Mouse (Mus musculus): ENCODE results near the gene Comt.

Gene Comt

GRCm38 (mm10) chr16:18411026-18411649, 15.5 kb downstream of the Comt start:
- DNase-seq (ENCODE audit: low read depth) = no peak

GRCm38 (mm10) chr16:18410418-18410817, 16.2 kb downstream of the Comt start:
- no peak for DNase-seq (ENCODE audit: low read depth)

- DNase-seq (ENCODE audit: low read depth) = no peak
Measured at GRCm38 (mm10) chr16:18409776-18410175, 16.9 kb downstream of the Comt start.

- DNase-seq (ENCODE audit: low read depth) = no peak
Measured at GRCm38 (mm10) chr16:18407912-18408311, 18.7 kb downstream of the Comt start.

GRCm38 (mm10) chr16:18406293-18406692, 20.4 kb downstream of the Comt start:
- peak; percentile 58 for DNase-seq (ENCODE audit: low read depth)

GRCm38 (mm10) chr16:18405876-18406275, 20.8 kb downstream of the Comt start:
- no peak for DNase-seq (ENCODE audit: low read depth)

GRCm38 (mm10) chr16:18405091-18405854, 21.4 kb downstream of the Comt start:
- no peak for DNase-seq (ENCODE audit: low read depth)

- no peak for DNase-seq (ENCODE audit: low read depth)
Measured at GRCm38 (mm10) chr16:18403285-18403684, 23.4 kb downstream of the Comt start.

- no peak for DNase-seq (ENCODE audit: low read depth)
Measured at GRCm38 (mm10) chr16:18400472-18401216, 26.0 kb downstream of the Comt start.

GRCm38 (mm10) chr16:18400028-18400427, 26.6 kb downstream of the Comt start:
- DNase-seq (ENCODE audit: low read depth) = no peak

- no peak for DNase-seq (ENCODE audit: low read depth)
Measured at GRCm38 (mm10) chr16:18396791-18397621, 29.6 kb downstream of the Comt start.

- no peak for DNase-seq (ENCODE audit: low read depth)
Measured at GRCm38 (mm10) chr16:18396201-18396600, 30.5 kb downstream of the Comt start.

- no peak for DNase-seq (ENCODE audit: low read depth)
Measured at GRCm38 (mm10) chr16:18395620-18396036, 31.0 kb downstream of the Comt start.

GRCm38 (mm10) chr16:18394777-18395619, 31.7 kb downstream of the Comt start:
- no peak for DNase-seq (ENCODE audit: low read depth)

GRCm38 (mm10) chr16:18394056-18394455, 32.6 kb downstream of the Comt start:
- no peak for DNase-seq (ENCODE audit: low read depth)

GRCm38 (mm10) chr16:18393595-18393994, 33.1 kb downstream of the Comt start:
- no peak for DNase-seq (ENCODE audit: low read depth)

GRCm38 (mm10) chr16:18392469-18393426, 33.9 kb downstream of the Comt start:
- peak; percentile 75 for DNase-seq (ENCODE audit: low read depth)

GRCm38 (mm10) chr16:18391728-18392127, 34.9 kb downstream of the Comt start:
- no peak for DNase-seq (ENCODE audit: low read depth)

- DNase-seq (ENCODE audit: low read depth) = no peak
Measured at GRCm38 (mm10) chr16:18391127-18391526, 35.5 kb downstream of the Comt start.

GRCm38 (mm10) chr16:18390399-18390798, 36.3 kb downstream of the Comt start:
- DNase-seq (ENCODE audit: low read depth) = no peak

Measured in naive thymus-derived CD4-positive, alpha-beta T cell, adult 2 months (primary cell).